Mouse (Mus musculus) heart, adult 2 months (tissue): ENCODE results near the gene Gm20388. TPM values are rescaled to one million over a fixed set of nuclear protein-coding genes. Genes with fewer than 3 reads are reported as not detected.

Source experiments
- DNase-seq, 2 experiments: peaks; one replicate each; pipeline ENCODE4 v3.0.0; 2021
- H3K27ac ChIP-seq: fragments of 200-600 bp; 2 replicates; pipeline ENCODE4 v1.8.1; 2022
- H3K27me3 ChIP-seq: fragments of 200-500 bp; 2 replicates; pipeline ENCODE4 v1.6.1; 2012; ENCODE audit warnings: mild to moderate bottlenecking, low read length, inconsistent platforms, mixed read lengths; ENCODE audit not compliant: control insufficient read depth, insufficient read depth
- H3K36me3 ChIP-seq: fragments of 200-500 bp; 2 replicates; pipeline ENCODE4 v1.6.1; 2012; ENCODE audit warnings: low read length, inconsistent platforms; ENCODE audit not compliant: control insufficient read depth, insufficient read depth
- H3K4me1 ChIP-seq: fragments of 200-500 bp; 2 replicates; pipeline ENCODE4 v1.6.1; 2011; ENCODE audit warnings: low read length; ENCODE audit not compliant: control insufficient read depth, insufficient read depth
- H3K4me3 ChIP-seq: fragments of 200-600 bp; 2 replicates; pipeline ENCODE4 v1.8.1; 2022
- H3K79me2 ChIP-seq: fragments of 200-500 bp; replicated peaks from 2 replicates; pipeline ENCODE4 v1.6.1; 2012; ENCODE audit warnings: mild to moderate bottlenecking, inconsistent platforms, low read length, moderate library complexity, mixed read lengths; ENCODE audit not compliant: control insufficient read depth, insufficient read depth
- H3K9ac ChIP-seq: fragments of 200-500 bp; 2 replicates; pipeline ENCODE4 v1.6.1; 2012; ENCODE audit warnings: low read depth, mild to moderate bottlenecking, control low read depth, inconsistent platforms, low read length, mixed read lengths
- CTCF ChIP-seq: fragments of 200-600 bp; IDR thresholded peaks from 2 replicates; pipeline ENCODE4 v1.8.1; 2022; ENCODE audit warnings: antibody characterized with exemption, mild to moderate bottlenecking, moderate library complexity
- EP300 ChIP-seq: fragments of 200-500 bp; IDR thresholded peaks from 2 replicates; pipeline ENCODE4 v1.6.1; 2011; ENCODE audit warnings: low read depth, low read length, control low read depth; ENCODE audit not compliant: insufficient read depth
- POLR2A ChIP-seq: fragments of 200-500 bp; IDR thresholded peaks from 2 replicates; pipeline ENCODE4 v1.6.1; 2011; ENCODE audit warnings: mild to moderate bottlenecking, low read depth, low read length, control low read depth; ENCODE audit not compliant: insufficient read depth
- WGBS: fragments of 180-500 bp; shearing (Covaris S2); methylation state at CpG from one replicate; pipeline ENCODE4 v1.1.7; 2018; 5-methylcytosine and 5-hydroxymethylcytosine counted together
- intact Hi-C: fragments of 180-260 bp; cut with DNase I; formaldehyde crosslinking; loops from one replicate; pipeline ENCODE4 v1.15.1; 2025
- polyA plus RNA-seq: library from polyadenylated mRNA; depleted of rRNA; stranded (reverse); fragments of >200 nt; gene quantifications from 2 replicates; pipeline ENCODE4 v1.2.3, GENCODE M21; 2012
- total RNA-seq, 2 experiments: library from RNA; stranded (reverse); gene quantifications; 2 replicates each; pipeline ENCODE4 v1.2.3; 2021

Gene Gm20388
- total and polyA plus RNA-seq, 3 experiments, result 1.8 to 32.3 TPM; not detected in 1

- intact Hi-C loops, result no loop called here
- H3K36me3 ChIP-seq, result no peaks in the 10 kb centered on the region
- no peak overlapping the region for H3K9ac ChIP-seq
- whole genome bisulfite sequencing, result 79% methylated on average over 21 of the region's 21 CpGs
- H3K27ac ChIP-seq, result peak overlapping the region; percentile 51
- H3K27me3 ChIP-seq, result no peaks in the 10 kb centered on the region
- H3K4me3 ChIP-seq, result no peak overlapping the region
- TF ChIP-seq CTCF, result no peak
- TF ChIP-seq POLR2A, result no peak
- TF ChIP-seq EP300, result no peak
- H3K4me1 ChIP-seq, result peaks cover 3% of the 10 kb centered on the region
- DNase-seq, result no peak
- no peaks in the 10 kb centered on the region for H3K79me2 ChIP-seq
These were observed 1270.0 kb downstream of the Gm20388 start for GRCm38 (mm10) chr8:121180474-121181284.

GRCm38 (mm10) chr8:121181285-121181884 lies 1270.7 kb downstream of the Gm20388 start:
- Histone ChIP-seq H3K4me1 (peaks cover 3% of the 10 kb centered on the region), H3K27me3 (no peaks in the 10 kb centered on the region), H3K36me3 (no peaks in the 10 kb centered on the region), H3K4me3 (no peak overlapping the region), H3K79me2 (no peaks in the 10 kb centered on the region), H3K9ac (no peak overlapping the region), H3K27ac (peak overlapping the region; percentile 51)
- 43% methylated on average over 10 of the region's 10 CpGs for WGBS
- TF ChIP-seq POLR2A (no peak), CTCF (no peak), EP300 (no peak)
- intact Hi-C loops, result no loop called here
- DNase-seq, result peak; percentile 51 to 69

- Histone ChIP-seq H3K9ac (no peak overlapping the region), H3K79me2 (no peaks in the 10 kb centered on the region), H3K27me3 (no peaks in the 10 kb centered on the region), H3K27ac (peak overlapping the region; percentile 43), H3K36me3 (no peaks in the 10 kb centered on the region), H3K4me1 (peaks cover 5% of the 10 kb centered on the region), H3K4me3 (no peak overlapping the region)
- TF ChIP-seq EP300 (no peak; the same call in 1 of the 2 replicates), CTCF (0 out of 2 replicates have a peak, but pooled peaks have one; percentile 1), POLR2A (no peak)
- 30% methylated on average over 15 of the region's 15 CpGs for WGBS
- peak; percentile 59 to 76 for DNase-seq
- intact Hi-C loops, result no loop called here
These were observed 1277.1 kb downstream of the Gm20388 start for GRCm38 (mm10) chr8:121187491-121188364.

GRCm38 (mm10) chr8:121188994-121189393 lies 1278.4 kb downstream of the Gm20388 start:
- Histone ChIP-seq H3K4me1 (peaks cover 5% of the 10 kb centered on the region), H3K36me3 (no peaks in the 10 kb centered on the region), H3K27ac (peak overlapping the region; percentile 23), H3K4me3 (no peak overlapping the region), H3K79me2 (no peaks in the 10 kb centered on the region), H3K27me3 (no peaks in the 10 kb centered on the region), H3K9ac (no peak overlapping the region)
- DNase-seq, result peak; percentile 40 to 59
- no peak for TF ChIP-seq CTCF
- TF ChIP-seq POLR2A, result no peak
- TF ChIP-seq EP300, result no peak
- intact Hi-C loops, result no loop called here
- 28% methylated on average over 9 of the region's 9 CpGs for WGBS

GRCm38 (mm10) chr8:121192451-121192850 lies 1281.8 kb downstream of the Gm20388 start:
- Histone ChIP-seq H3K9ac (no peak overlapping the region), H3K79me2 (no peaks in the 10 kb centered on the region), H3K4me3 (no peak overlapping the region), H3K4me1 (peaks cover 3% of the 10 kb centered on the region), H3K36me3 (no peaks in the 10 kb centered on the region), H3K27me3 (no peaks in the 10 kb centered on the region), H3K27ac (no peak overlapping the region)
- intact Hi-C loops, result no loop called here
- TF ChIP-seq POLR2A (no peak), CTCF (no peak), EP300 (no peak)
- DNase-seq, result no peak
- 25% methylated on average over 8 of the region's 8 CpGs for WGBS
